Mouse (Mus musculus) B cell, adult 2 months (primary cell): ENCODE data around the gene March9.

ENCODE experiments used
- DNase-seq, 2 experiments: peaks; one replicate each; pipeline ENCODE4 v3.0.0; 2022

Gene March9

GRCm38 (mm10) chr10:127059968-127060916, at the start of gene March9:
Gene March9 (minus strand): TSS chr10:127060184.
- peak; percentile 69 to 74 for DNase-seq

- DNase-seq = no peak
Observed at GRCm38 (mm10) chr10:127108262-127108583, 48.2 kb upstream of the March9 start.

- peak; percentile 15 to 25 for DNase-seq
Observed at GRCm38 (mm10) chr10:127107563-127108261, 47.7 kb upstream of the March9 start.

- no peak for DNase-seq
Observed at GRCm38 (mm10) chr10:127103631-127104030, 43.6 kb upstream of the March9 start.

- DNase-seq = no peak
Observed at GRCm38 (mm10) chr10:127101151-127101550, 41.2 kb upstream of the March9 start.

GRCm38 (mm10) chr10:127100414-127100813, 40.4 kb upstream of the March9 start:
- DNase-seq = no peak

- no peak for DNase-seq
Observed at GRCm38 (mm10) chr10:127099868-127100267, 39.9 kb upstream of the March9 start.

GRCm38 (mm10) chr10:127099191-127099590, 39.2 kb upstream of the March9 start:
- DNase-seq = no peak

GRCm38 (mm10) chr10:127098514-127098913, 38.5 kb upstream of the March9 start:
- DNase-seq = no peak

GRCm38 (mm10) chr10:127094382-127094802, 34.4 kb upstream of the March9 start:
- DNase-seq = no peak

GRCm38 (mm10) chr10:127092742-127093141, 32.8 kb upstream of the March9 start:
- DNase-seq = no peak

- DNase-seq = no peak
Observed at GRCm38 (mm10) chr10:127091507-127092396, 31.8 kb upstream of the March9 start.

GRCm38 (mm10) chr10:127090560-127091411, 30.8 kb upstream of the March9 start:
- DNase-seq = no peak

GRCm38 (mm10) chr10:127085633-127086032, 25.6 kb upstream of the March9 start:
- DNase-seq = no peak

- DNase-seq = no peak
Observed at GRCm38 (mm10) chr10:127085052-127085451, 25.1 kb upstream of the March9 start.

GRCm38 (mm10) chr10:127083915-127084306, 23.9 kb upstream of the March9 start:
- no peak for DNase-seq

- DNase-seq = no peak
Observed at GRCm38 (mm10) chr10:127083292-127083914, 23.4 kb upstream of the March9 start.

GRCm38 (mm10) chr10:127081996-127082620, 22.1 kb upstream of the March9 start:
- no peak for DNase-seq

- DNase-seq = no peak
Observed at GRCm38 (mm10) chr10:127080901-127081780, 21.2 kb upstream of the March9 start.
